Mouse (Mus musculus): Measurements from ENCODE around the gene Medag. TPM values are rescaled to one million over a fixed set of nuclear protein-coding genes. Genes with fewer than 3 reads are reported as not detected.
A peak's percentile ranks its signal among the peaks of the same experiment; 100 is the strongest.

The Medag gene
- polyA plus RNA-seq, 1 experiment from 2014 or later, result 0.16 TPM

DNA sequence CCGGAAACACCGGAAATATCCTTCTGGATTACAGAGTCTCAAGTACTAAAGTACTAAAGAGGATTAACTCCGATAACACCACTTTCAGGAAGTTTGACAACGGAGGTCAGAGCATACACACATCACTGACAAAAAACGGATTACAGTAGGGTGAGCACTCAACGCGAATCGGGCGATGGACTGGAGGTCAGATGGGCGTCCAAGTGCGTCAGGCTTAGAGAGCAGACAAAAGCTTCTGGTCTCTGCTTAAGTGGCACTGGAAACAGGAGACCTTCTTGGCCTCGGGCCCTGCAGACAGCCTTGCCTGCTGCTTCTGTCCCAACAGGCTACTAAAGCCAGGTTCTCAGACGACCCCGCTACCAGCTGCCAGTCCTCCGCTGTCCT lies 30.7 kb downstream of the Medag start:
- Histone ChIP-seq H3K27me3 (ENCODE audit: control insufficient read depth, insufficient read depth, low read length) (no peaks in the 10 kb centered on the region), H3K27ac (ENCODE audit: low read depth, low read length) (no peak overlapping the region), H3K36me3 (ENCODE audit: control insufficient read depth, insufficient read depth, low read length) (no peaks in the 10 kb centered on the region), H3K4me3 (ENCODE audit: low read depth, low read length) (no peak overlapping the region), H3K4me2 (ENCODE audit: low read depth) (no peak overlapping the region), H3K9me3 (ENCODE audit: control insufficient read depth, low read length) (no peaks in the 10 kb centered on the region), H3K4me1 (ENCODE audit: control insufficient read depth, insufficient read depth, low read length) (peaks cover 10% of the 10 kb centered on the region), H3K9ac (ENCODE audit: low read length) (no peak overlapping the region)
- ATAC-seq (ENCODE audit: insufficient read depth, low FRiP score, low TSS enrichment) (no peak), DNase-seq (ENCODE audit: low spot score) (no peak)
- WGBS, result 88% methylated on average over 15 of the region's 15 CpGs

DNA sequence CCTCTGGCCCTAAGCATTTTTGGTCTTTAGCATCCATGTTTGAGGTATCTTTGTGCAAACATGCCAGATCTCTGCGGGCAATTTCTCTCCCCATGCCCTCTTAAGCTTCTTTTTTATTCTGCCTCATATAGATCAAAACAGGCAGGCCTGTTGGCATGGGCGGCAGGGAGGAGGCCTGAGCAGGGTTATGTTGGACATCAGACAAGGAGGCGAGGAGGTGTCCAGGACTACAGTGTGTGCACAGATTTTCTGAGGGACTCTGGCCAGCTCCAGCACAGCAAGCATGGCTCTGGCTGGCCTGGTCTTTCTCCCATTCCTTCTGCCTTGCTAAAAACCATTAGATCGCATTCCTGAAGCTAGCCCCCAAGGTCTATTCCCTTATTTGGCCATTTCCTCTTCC lies 32.9 kb downstream of the Medag start:
- Histone ChIP-seq H3K36me3 (ENCODE audit: control insufficient read depth, insufficient read depth, low read length) (no peaks in the 10 kb centered on the region), H3K4me2 (ENCODE audit: low read depth) (no peak overlapping the region), H3K4me3 (ENCODE audit: low read depth, low read length) (no peak overlapping the region), H3K4me1 (ENCODE audit: control insufficient read depth, insufficient read depth, low read length) (peaks cover 10% of the 10 kb centered on the region), H3K27ac (ENCODE audit: low read depth, low read length) (no peak overlapping the region), H3K9me3 (ENCODE audit: control insufficient read depth, low read length) (no peaks in the 10 kb centered on the region), H3K27me3 (ENCODE audit: control insufficient read depth, insufficient read depth, low read length) (no peaks in the 10 kb centered on the region), H3K9ac (ENCODE audit: low read length) (no peak overlapping the region)
- DNase-seq (ENCODE audit: low spot score), result no peak
- WGBS, result 89% methylated on average over 4 of the region's 4 CpGs
- no peak for ATAC-seq (ENCODE audit: insufficient read depth, low FRiP score, low TSS enrichment)

DNA sequence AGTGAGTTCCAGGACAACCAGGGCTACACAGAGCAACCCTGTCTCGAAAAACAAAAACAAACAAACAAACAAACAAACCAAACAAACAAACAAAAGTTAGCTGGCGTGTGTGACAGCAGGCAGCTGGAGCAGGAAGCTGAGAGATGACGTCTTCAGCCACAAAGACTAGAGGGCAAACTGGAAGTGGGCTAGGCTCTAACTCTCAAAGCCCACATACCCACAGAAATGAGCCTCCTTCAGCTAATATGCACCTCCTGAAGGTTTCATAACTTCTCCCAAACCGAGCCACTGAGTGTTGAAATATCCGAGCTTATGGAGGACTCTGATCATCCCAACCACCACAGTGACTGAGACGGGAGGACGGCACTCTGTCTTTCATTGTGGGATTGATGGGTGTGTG lies 34.9 kb downstream of the Medag start:
- no peak overlapping the region for H3K4me3 ChIP-seq (ENCODE audit: low read depth, low read length)
- no peaks in the 10 kb centered on the region for H3K36me3 ChIP-seq (ENCODE audit: control insufficient read depth, insufficient read depth, low read length)
- no peak for DNase-seq (ENCODE audit: low spot score)
- no peak for ATAC-seq (ENCODE audit: insufficient read depth, low FRiP score, low TSS enrichment)
- H3K4me2 ChIP-seq (ENCODE audit: low read depth), result no peak overlapping the region
- H3K27me3 ChIP-seq (ENCODE audit: control insufficient read depth, insufficient read depth, low read length), result no peaks in the 10 kb centered on the region
- no peak overlapping the region for H3K9ac ChIP-seq (ENCODE audit: low read length)
- no peaks in the 10 kb centered on the region for H3K4me1 ChIP-seq (ENCODE audit: control insufficient read depth, insufficient read depth, low read length)
- no peak overlapping the region for H3K27ac ChIP-seq (ENCODE audit: low read depth, low read length)
- 81% methylated on average over 7 of the region's 7 CpGs for whole genome bisulfite sequencing
- H3K9me3 ChIP-seq (ENCODE audit: control insufficient read depth, low read length), result no peaks in the 10 kb centered on the region

DNA sequence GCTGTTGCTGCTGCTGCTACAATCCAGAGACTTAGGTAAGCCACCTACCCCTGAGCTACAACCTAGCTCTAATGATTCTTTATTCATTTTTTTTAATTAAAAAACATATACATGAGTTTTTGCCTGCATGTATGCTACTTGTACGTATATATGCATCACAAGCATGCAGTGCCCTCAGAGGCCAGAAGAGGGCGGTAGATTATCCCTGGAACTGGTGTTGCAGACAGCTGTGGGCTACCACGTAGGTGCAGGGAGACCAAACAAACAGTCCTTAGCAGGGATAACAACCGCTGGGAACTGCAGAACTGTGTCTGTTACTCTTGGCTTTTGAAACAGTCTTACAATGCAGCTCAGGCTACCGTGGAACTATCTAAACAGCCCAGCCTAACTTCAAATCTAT lies 36.2 kb downstream of the Medag start:
- H3K4me2 ChIP-seq (ENCODE audit: low read depth), result no peak overlapping the region
- H3K4me3 ChIP-seq (ENCODE audit: low read depth, low read length), result no peak overlapping the region
- H3K4me1 ChIP-seq (ENCODE audit: control insufficient read depth, insufficient read depth, low read length), result no peaks in the 10 kb centered on the region
- H3K27me3 ChIP-seq (ENCODE audit: control insufficient read depth, insufficient read depth, low read length), result no peaks in the 10 kb centered on the region
- H3K9ac ChIP-seq (ENCODE audit: low read length), result no peak overlapping the region
- 81% methylated on average over 5 of the region's 5 CpGs for WGBS
- H3K36me3 ChIP-seq (ENCODE audit: control insufficient read depth, insufficient read depth, low read length), result no peaks in the 10 kb centered on the region
- ATAC-seq (ENCODE audit: insufficient read depth, low FRiP score, low TSS enrichment), result no peak
- no peaks in the 10 kb centered on the region for H3K9me3 ChIP-seq (ENCODE audit: control insufficient read depth, low read length)
- no peak for DNase-seq (ENCODE audit: low spot score)
- no peak overlapping the region for H3K27ac ChIP-seq (ENCODE audit: low read depth, low read length)

DNA sequence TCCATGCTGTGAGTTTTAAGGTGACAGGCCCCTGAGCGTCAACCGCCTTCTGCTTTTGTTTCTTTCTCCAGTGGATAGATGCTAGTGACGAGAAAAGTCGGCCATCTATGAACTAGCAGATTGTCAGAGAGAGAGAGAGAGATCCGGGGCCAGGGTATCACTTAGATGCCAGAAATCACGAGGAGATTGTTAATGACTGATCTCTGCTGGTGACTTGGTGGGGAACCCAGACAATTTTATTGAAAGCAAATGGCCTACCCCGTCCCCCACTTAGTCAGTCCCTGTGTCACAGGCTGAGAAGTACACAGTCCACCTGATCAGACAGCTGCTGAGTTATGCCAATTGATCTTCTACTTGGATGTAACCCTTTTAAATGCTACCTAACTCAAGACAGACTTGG lies 37.9 kb downstream of the Medag start:
- no peaks in the 10 kb centered on the region for H3K36me3 ChIP-seq (ENCODE audit: control insufficient read depth, insufficient read depth, low read length)
- ATAC-seq (ENCODE audit: insufficient read depth, low FRiP score, low TSS enrichment), result no peak
- H3K4me3 ChIP-seq (ENCODE audit: low read depth, low read length), result no peak overlapping the region
- H3K27me3 ChIP-seq (ENCODE audit: control insufficient read depth, insufficient read depth, low read length), result no peaks in the 10 kb centered on the region
- H3K4me2 ChIP-seq (ENCODE audit: low read depth), result no peak overlapping the region
- DNase-seq (ENCODE audit: low spot score), result no peak
- 85% methylated on average over 7 of the region's 7 CpGs for WGBS
- no peak overlapping the region for H3K27ac ChIP-seq (ENCODE audit: low read depth, low read length)
- no peak overlapping the region for H3K9ac ChIP-seq (ENCODE audit: low read length)
- H3K9me3 ChIP-seq (ENCODE audit: control insufficient read depth, low read length), result no peaks in the 10 kb centered on the region
- H3K4me1 ChIP-seq (ENCODE audit: control insufficient read depth, insufficient read depth, low read length), result no peaks in the 10 kb centered on the region

DNA sequence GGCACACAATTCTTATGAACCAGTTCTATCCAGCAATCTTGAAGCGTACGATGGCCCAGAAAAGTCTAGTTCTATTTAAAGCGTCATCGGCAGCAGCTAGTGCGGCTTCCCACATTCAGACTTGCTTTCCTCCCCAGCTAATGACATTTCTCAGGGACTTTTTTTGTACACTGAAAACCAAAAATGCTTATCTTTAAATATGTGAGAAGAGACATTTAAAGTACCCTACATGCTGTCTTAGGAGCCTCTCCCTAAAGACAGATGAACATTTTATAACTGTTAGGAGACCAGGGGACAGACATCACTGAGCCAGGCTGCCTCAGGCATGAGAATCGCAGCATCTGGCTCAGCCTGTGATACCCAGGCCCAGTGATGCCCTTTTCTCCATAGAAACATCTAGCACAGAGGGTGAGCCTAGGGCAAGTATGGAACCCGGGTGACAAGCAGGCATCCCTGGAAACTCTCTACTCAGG lies 39.7 kb downstream of the Medag start:
- H3K4me2 ChIP-seq (ENCODE audit: low read depth), result no peak overlapping the region
- 88% methylated on average over 7 of the region's 7 CpGs for WGBS
- H3K4me1 ChIP-seq (ENCODE audit: control insufficient read depth, insufficient read depth, low read length), result no peaks in the 10 kb centered on the region
- DNase-seq (ENCODE audit: low spot score), result no peak
- no peak overlapping the region for H3K4me3 ChIP-seq (ENCODE audit: low read depth, low read length)
- no peaks in the 10 kb centered on the region for H3K36me3 ChIP-seq (ENCODE audit: control insufficient read depth, insufficient read depth, low read length)
- no peak overlapping the region for H3K9ac ChIP-seq (ENCODE audit: low read length)
- no peak for ATAC-seq (ENCODE audit: insufficient read depth, low FRiP score, low TSS enrichment)
- H3K9me3 ChIP-seq (ENCODE audit: control insufficient read depth, low read length), result no peaks in the 10 kb centered on the region
- H3K27me3 ChIP-seq (ENCODE audit: control insufficient read depth, insufficient read depth, low read length), result no peaks in the 10 kb centered on the region
- no peak overlapping the region for H3K27ac ChIP-seq (ENCODE audit: low read depth, low read length)

DNA sequence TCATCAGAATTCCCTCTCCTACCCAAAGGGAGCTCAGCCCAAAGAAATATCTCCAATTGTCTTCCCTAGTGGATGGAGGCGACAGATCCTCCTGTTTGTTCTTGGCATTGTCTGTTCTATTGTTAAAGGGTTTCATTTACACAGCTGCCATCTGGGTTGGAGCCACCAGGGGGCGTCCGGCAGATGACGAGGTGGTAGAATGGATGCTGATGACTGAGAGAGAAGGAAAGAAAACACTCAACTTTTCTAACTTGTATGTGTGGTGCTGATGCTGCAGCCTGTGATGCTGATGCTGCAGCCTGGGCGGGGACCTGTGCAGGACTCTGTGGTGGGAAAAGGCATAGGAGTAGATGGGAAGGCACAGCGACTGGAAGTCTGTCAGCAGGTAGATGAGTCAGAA lies 42.7 kb downstream of the Medag start:
- WGBS, result 26% methylated on average over 6 of the region's 6 CpGs
- DNase-seq (ENCODE audit: low spot score) (peak; percentile 81), ATAC-seq (ENCODE audit: insufficient read depth, low FRiP score, low TSS enrichment) (no peak)
- no peaks in the 10 kb centered on the region for H3K36me3 ChIP-seq (ENCODE audit: control insufficient read depth, insufficient read depth, low read length)
- no peak overlapping the region for H3K4me2 ChIP-seq (ENCODE audit: low read depth)
- H3K27me3 ChIP-seq (ENCODE audit: control insufficient read depth, insufficient read depth, low read length), result no peaks in the 10 kb centered on the region
- no peak overlapping the region for H3K27ac ChIP-seq (ENCODE audit: low read depth, low read length)
- H3K4me1 ChIP-seq (ENCODE audit: control insufficient read depth, insufficient read depth, low read length), result no peaks in the 10 kb centered on the region
- H3K9ac ChIP-seq (ENCODE audit: low read length), result no peak overlapping the region
- H3K9me3 ChIP-seq (ENCODE audit: control insufficient read depth, low read length), result no peaks in the 10 kb centered on the region
- H3K4me3 ChIP-seq (ENCODE audit: low read depth, low read length), result no peak overlapping the region

DNA sequence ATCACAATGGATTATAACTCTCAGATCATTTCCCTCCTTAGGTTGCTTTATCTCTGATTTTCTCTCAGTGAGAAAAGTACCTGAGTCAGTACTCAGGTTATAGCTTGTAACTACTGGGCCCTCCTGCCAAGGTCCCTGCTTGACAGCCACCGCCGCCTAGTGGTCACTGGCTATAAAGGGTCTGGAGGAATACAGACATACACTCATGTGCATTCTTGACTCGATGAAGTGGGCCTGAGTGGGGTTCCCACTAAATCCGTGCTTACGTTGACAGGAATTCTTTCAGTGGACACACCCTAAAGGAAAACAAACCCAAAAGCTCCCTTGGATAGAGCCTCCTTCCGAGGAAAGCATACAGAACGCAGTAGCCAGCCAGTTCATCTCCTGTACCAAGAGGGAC lies 45.0 kb downstream of the Medag start:
- Histone ChIP-seq H3K9ac (ENCODE audit: low read length) (no peak overlapping the region), H3K4me1 (ENCODE audit: control insufficient read depth, insufficient read depth, low read length) (no peaks in the 10 kb centered on the region), H3K27me3 (ENCODE audit: control insufficient read depth, insufficient read depth, low read length) (no peaks in the 10 kb centered on the region), H3K36me3 (ENCODE audit: control insufficient read depth, insufficient read depth, low read length) (no peaks in the 10 kb centered on the region), H3K27ac (ENCODE audit: low read depth, low read length) (no peak overlapping the region), H3K9me3 (ENCODE audit: control insufficient read depth, low read length) (no peaks in the 10 kb centered on the region), H3K4me3 (ENCODE audit: low read depth, low read length) (no peak overlapping the region), H3K4me2 (ENCODE audit: low read depth) (no peak overlapping the region)
- DNase-seq (ENCODE audit: low spot score) (no peak), ATAC-seq (ENCODE audit: insufficient read depth, low FRiP score, low TSS enrichment) (no peak)
- WGBS, result 91% methylated on average over 7 of the region's 7 CpGs

DNA sequence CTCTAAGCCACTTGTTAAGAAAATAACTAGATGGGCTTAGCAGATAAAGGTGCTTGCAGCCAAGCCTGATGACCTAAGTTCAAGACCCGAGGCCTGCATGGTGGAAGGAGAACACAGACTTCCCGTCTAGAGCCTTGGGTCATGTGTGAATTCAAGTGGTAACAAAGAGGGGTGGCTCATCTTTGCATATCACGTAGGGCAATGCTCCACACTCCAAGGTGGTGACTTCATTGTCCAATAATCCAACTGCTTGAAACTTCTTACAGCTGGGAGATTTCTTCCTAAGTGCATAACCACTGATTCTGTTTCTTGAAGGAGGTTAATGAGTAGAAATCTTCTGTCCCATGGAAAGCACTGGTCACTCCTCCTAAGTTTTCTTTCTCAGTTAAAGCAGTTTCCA lies 50.5 kb downstream of the Medag start:
- ATAC-seq (ENCODE audit: insufficient read depth, low FRiP score, low TSS enrichment) (no peak), DNase-seq (ENCODE audit: low spot score) (no peak)
- H3K27me3 ChIP-seq (ENCODE audit: control insufficient read depth, insufficient read depth, low read length), result no peaks in the 10 kb centered on the region
- no peak overlapping the region for H3K27ac ChIP-seq (ENCODE audit: low read depth, low read length)
- no peaks in the 10 kb centered on the region for H3K9me3 ChIP-seq (ENCODE audit: control insufficient read depth, low read length)
- 88% methylated on average over 3 of the region's 3 CpGs for WGBS
- H3K36me3 ChIP-seq (ENCODE audit: control insufficient read depth, insufficient read depth, low read length), result no peaks in the 10 kb centered on the region
- no peak overlapping the region for H3K4me2 ChIP-seq (ENCODE audit: low read depth)
- no peak overlapping the region for H3K4me3 ChIP-seq (ENCODE audit: low read depth, low read length)
- H3K9ac ChIP-seq (ENCODE audit: low read length), result no peak overlapping the region
- H3K4me1 ChIP-seq (ENCODE audit: control insufficient read depth, insufficient read depth, low read length), result no peaks in the 10 kb centered on the region

Measured in neural tube, embryonic 11.5 days (tissue).